Mouse (Mus musculus) cerebellum, adult (tissue): Measurements from ENCODE around the gene Gaa.
A peak's percentile ranks its signal among the peaks of the same experiment; 100 is the strongest.
"Not testable (repeated sequence)": the region's sequence is repeated elsewhere in the genome, so short reads cannot be mapped to it uniquely, and the experiment has no call there.

Source experiments
- ATAC-seq: cut with Nextera tagmentation; 2 replicates; pipeline ENCODE4 v1.9.2; 2017; ENCODE audit warnings: mild to moderate bottlenecking, moderate library complexity, mixed read lengths; ENCODE audit not compliant: insufficient number of reproducible peaks, low FRiP score, low TSS enrichment

Gaa gene

GRCm38 (mm10) chr11:119267768-119268556 lies at the start of gene Gaa:
Gaa (plus strand) TSS chr11:119267887.
- peak; percentile 81; the same call in 1 of the 2 replicates for ATAC-seq

DNA sequence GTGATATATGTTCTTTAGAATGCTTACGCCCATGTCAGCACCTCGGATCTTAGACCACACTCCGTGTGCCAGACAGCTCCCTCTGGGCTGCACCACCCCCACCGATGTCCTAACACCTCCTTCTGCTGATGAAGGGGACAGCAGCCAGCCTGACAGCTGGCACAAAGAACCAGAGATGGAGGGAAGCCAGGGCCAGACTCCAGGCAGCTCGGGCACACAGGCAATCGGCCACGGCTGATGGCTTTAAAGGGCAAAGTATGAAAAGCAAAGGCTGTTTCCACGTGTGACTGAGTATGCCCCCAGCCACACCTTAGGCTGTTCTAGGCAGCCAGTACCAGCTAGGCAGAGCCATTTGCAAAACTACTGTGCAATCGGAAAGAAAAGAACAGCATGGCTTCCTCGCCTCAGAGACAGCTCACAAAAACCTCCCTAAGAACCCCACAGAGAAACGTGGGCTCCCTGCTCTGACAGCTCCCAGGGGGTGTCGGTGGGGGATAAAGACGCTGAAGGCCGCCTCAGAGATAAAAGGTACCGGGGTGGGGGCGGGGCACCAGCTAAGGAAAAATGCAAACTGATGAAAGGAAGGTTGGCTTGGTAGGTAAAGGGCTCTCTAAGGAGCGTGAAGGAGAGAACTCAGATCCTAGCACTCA lies 47.7 kb upstream of the Gaa start:
- ATAC-seq, result peak; percentile 60; the same call in 1 of the 2 replicates

GRCm38 (mm10) chr11:119221812-119222510 lies 45.7 kb upstream of the Gaa start:
- ATAC-seq, result no peak

GRCm38 (mm10) chr11:119223124-119223890 lies 44.4 kb upstream of the Gaa start:
- no peak for ATAC-seq

DNA sequence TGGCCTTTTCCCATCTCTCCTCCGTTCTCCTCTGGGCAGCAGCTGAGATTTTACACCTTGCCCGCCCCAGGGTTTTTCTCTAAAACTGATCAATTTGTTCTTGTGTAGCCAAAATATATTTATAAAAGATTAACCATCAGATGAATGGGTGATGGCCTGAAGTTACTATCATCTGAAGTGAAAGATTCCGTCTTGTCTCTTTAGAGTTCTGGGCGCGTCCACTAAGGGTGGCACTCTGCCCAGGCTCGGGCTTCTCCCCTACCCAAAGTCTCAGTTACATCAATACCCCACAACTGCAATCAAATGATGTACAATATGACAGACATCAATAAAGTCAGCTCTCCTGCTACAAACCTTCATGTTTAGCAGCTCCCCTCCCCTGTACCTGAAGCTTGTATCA lies 42.8 kb upstream of the Gaa start:
- ATAC-seq, result no peak

- no peak for ATAC-seq
Measured at GRCm38 (mm10) chr11:119225634-119226033, 42.1 kb upstream of the Gaa start.

DNA sequence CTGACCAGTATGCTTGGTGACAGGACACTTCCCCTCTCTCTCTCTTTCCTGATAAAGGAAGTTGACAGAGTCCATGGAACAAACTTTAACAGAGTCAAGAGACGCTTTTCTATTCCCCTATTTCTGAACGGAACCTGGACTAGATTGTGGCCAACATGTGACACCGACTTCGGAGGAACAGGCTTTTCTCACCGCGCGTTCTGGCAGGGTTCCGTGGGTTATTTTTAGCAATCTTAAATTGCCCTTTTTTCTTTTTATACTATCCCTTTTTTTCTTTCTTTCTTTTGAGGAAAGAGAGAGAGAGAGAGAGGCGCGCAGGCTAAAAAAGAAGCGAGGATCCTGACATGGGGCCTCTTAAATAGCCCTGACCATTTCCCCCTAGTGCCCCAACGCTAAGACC lies 40.1 kb upstream of the Gaa start:
- no peak for ATAC-seq

DNA sequence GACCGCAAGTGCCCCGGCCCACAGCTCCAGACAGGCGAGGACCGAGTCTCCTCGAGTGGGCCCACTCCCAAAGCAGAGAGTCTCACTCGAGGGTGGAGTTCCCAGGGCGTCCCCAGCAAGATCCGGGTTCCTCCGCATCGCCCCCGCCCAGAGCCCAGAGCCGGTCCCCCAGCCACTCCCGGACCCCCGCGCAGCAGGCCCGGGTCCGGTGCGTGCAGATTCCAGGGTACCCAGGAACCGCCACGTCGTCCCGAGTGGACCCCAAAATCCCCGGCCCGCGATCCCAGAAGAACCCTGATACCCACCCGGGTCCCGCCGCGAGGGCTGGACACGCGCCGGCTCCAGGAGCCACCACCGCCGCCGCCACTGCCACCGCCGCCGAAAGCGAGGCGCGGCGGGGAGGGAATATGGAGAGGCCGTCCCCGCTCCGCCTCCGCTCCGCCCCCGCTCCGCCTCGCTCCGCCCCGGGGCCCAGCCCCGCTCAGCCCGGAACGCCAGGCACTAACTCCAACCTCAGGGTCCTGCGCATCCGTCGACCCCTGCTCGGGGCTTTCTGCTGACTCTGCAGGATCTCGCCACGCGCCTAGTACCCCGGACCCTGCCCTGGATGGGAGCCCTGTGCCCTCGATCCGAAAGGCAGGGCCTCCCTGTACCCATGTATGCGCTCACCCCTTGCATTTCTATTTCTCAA lies 39.5 kb upstream of the Gaa start, which contains the start of the genes Tbc1d16 and Ccdc40:
Gene Tbc1d16, minus strand, starts transcription at position 409 of the 691 bp plus-strand sequence.
Gene Ccdc40, plus strand, starts transcription at position 482 of the 691 bp plus-strand sequence.
- ATAC-seq, result peak; percentile 70; the same call in 1 of the 2 replicates

- no peak for ATAC-seq
Measured at GRCm38 (mm10) chr11:119228846-119229626, 38.7 kb upstream of the Gaa start.

DNA sequence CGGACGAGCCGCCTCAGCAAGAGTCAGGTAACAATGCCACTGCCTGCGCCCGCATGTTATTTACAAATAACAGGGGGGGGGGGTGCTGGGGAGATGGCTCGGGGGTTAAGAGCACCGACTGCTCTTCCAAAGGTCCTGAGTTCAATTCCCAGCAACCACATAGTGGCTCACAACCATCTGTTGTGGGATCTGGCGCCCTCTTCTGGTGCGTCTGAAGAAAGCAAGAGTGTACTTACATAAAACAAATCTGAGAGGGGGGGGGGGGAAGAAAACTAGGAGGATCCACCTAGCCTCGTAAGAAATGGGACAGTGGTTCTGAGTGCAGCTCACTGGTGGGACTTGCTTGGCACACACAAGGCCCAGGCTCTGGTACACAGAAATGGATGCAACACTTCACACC lies 32.9 kb upstream of the Gaa start:
- ATAC-seq, result no peak

DNA sequence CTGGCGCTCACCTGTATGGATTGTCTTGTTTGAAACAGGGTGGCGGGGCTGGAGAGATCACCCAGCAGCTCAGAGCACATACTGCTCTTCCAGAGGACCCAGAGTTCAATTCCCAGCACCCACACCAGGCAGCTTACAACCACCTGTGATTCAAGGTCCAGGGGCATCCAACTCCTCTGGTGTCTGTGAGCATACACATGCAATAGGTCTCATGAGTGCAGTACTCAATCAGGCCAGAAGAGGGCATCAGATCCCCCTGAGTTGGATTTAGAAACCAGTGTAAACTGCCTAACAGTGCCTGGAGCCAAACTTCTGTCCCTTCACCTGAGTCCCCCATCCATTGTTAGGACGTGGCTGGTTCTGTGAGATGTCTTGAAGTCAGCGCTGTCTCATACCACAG lies 32.1 kb upstream of the Gaa start:
- no peak for ATAC-seq

DNA sequence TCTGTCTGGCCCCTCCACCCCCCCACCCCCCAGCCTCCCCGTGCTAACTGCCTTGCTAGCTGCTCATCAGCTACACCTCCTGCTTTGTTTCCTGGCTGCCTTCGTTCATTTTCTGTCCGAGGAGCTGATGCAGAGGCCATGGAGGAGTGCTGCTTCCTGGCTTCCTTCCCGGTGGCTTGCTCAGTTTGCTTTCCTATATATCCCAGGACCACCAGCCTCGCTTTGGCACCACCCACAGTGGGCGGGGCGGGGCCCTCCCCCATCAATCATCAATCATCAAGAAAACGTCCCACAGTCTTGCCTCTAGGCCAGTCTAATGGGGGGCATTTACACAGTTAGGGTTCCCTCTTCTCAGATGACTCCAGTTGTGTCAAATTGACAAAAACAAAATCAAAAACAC lies 31.3 kb upstream of the Gaa start:
- no peak for ATAC-seq

- ATAC-seq, result no peak
Measured at GRCm38 (mm10) chr11:119237007-119237406, 30.7 kb upstream of the Gaa start.

DNA sequence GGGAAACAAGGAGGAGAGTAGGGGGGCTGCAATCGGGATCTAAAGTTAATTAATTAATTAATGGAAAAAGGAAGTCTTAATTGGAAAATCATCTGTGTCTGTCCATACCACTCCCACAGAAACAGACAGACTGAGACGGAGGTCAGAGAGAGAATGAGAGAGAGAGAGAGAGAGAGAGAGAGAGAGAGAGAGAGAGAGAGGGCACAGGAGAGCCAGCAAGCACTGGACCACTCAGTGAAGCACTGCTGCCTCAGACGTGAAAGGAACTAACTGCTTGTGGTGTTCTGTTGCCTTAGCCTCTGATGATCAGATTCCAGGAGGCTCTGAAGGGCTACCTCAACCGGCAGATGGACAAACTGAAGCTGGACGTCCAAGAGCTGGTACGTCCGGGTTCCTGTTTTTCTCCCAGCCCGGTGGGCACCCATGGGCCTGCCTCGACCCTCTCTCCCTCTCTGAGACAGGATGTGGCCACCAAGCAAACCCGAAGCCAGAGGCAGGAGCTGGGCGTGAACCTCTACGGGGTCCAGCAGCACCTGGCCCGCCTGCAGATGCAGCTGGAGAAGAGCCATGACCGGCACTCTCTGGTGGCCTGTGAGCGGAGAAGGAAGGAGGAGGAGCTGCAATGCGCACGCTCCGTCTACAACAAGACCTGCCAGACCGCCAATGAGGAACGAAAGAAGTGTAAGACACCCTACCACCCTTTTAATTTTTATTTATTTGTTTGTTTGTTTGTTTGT lies 30.0 kb upstream of the Gaa start:
- no peak for ATAC-seq

GRCm38 (mm10) chr11:119238305-119238721 lies 29.4 kb upstream of the Gaa start:
- ATAC-seq, result no peak

GRCm38 (mm10) chr11:119239480-119239879 lies 28.2 kb upstream of the Gaa start:
- ATAC-seq, result no peak

DNA sequence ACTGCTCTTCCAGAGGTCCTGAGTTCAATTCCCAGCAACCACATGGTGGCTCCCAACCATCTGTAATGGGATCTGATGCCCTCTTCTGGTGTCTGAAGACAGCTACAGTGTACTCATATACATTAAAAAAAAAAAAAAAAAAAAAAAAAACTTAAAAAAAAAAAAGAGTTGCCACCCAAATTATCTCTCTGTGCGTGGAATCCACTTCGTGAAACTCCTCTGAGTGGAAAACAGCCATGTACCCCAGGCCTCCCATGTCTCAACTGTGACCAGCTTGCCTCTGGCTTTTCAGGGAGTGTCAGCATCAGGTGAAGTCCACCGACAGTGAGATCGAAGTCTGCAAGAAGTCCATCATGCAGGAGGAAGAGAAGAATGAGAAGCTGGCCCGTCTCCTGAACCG lies 22.1 kb upstream of the Gaa start:
- not testable (repeated sequence) for ATAC-seq

- ATAC-seq, result peak; percentile 40; the same call in 1 of the 2 replicates
Measured at GRCm38 (mm10) chr11:119249011-119249410, 18.7 kb upstream of the Gaa start.
